Mouse (Mus musculus): Measurements from ENCODE around the gene Epn2. TPM values are rescaled to one million over a fixed set of nuclear protein-coding genes. Genes with fewer than 3 reads are reported as not detected.

Epn2 gene
- total RNA-seq, 2 experiments from 2014 or later = 23.0 to 25.7 TPM

- DNase-seq = no peak
Observed at GRCm38 (mm10) chr11:61540642-61541041, 38.8 kb downstream of the Epn2 start.

GRCm38 (mm10) chr11:61537362-61537761, 42.1 kb downstream of the Epn2 start:
- DNase-seq = no peak

DNA sequence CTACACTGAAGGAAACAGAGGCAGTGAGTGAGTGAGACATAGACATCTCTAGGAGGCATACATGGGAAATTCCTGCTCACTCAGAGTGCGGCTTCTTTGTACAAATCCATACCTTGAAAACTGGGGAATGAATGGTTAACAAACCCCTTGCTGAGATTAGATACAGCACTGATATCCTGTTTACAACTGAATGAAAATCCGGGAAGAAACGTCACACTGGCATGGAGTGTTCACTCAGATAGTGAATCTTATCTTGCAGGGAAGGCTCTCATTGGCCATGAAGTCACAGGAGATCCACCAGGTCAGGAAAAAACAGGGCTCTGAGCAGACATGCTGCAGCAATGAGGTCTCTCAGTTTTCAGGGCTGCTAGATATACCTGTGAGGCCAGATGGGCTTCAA, 42.5 kb downstream of the Epn2 start:
- no peak for DNase-seq

DNA sequence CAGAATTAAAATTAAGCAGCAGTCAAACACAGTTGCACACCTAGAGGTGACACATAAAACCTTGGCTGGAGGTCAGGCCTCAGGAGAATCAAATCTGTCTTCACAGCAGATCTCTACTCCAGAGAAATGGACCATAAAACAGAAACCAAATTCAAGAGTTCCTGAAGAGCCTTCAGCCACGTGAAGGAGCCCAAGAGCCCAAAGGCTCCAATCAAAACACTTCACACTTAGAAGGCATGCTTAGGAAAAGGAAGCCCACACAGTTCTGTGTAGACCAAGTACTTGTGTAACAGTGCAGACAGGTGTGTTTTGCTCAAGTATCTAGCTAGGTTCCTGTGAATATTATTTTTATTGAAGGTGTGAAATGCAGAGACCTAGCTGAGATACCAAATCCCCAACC, 44.0 kb downstream of the Epn2 start:
- no peak for DNase-seq

DNA sequence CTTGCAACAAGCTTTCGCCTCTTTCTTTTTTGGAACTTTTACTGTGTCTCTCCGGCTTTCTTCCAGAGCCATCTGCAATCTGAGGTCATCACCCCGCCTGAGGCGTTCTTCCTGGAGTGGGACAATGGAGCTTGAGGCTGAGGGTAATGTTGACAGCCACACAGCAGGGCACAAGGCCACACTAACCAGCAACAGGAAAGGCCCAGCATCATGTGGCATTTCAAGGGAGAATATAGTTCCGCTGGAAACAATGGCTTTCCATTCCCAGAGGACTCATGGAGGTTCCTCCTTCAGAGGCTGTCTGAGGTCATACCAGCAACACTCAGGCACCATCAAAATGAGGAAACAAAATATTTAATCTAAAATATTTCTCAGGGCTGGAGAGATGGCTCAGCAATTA, 45.9 kb downstream of the Epn2 start:
- peak; percentile 34 to 44 for DNase-seq

DNA sequence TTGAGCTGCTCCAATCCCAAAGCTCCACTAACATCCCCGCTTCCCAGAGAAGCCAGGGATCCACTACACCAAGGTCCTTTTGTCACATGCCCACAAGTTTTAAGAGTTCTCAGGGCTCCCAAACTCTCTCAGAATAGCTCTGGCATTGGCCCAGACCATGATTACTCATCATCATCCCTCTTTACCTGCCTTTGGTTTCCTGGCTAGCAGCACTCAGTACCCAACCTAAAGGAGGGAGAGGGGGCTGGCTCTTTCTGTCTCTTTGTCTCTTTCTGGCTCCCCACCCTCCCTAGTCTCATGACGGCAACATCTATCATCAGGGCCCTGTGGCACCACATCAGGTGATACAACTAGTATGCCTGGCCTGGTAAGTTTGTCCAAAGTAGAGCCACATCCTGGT, 46.7 kb downstream of the Epn2 start:
- DNase-seq = peak; percentile 33 to 51

DNA sequence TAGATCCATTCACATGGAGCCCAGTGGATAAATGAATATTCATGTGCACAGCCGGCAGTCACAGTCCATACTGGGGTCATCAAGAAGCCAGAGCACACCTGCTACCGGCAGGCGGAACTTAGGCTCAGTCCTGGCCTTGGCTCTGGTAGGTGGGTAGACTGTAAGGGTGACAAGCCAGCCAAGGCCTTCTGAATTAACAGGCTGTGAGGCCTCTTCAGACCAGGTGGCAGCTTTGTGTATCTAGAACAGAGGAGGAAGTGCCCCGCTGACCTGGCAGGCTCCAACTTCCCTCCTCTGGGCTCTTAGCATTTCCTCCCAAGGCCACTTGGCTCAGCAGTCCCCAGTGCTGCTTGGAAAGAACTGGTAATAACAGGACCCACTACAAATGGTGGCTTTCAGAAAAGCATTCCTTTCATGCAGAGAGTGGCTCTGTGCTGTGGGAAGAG, 50.2 kb downstream of the Epn2 start:
- peak; percentile 35 to 59 for DNase-seq

- peak; percentile 53 to 64 for DNase-seq
Observed at GRCm38 (mm10) chr11:61526872-61527271, 52.6 kb downstream of the Epn2 start.

DNA sequence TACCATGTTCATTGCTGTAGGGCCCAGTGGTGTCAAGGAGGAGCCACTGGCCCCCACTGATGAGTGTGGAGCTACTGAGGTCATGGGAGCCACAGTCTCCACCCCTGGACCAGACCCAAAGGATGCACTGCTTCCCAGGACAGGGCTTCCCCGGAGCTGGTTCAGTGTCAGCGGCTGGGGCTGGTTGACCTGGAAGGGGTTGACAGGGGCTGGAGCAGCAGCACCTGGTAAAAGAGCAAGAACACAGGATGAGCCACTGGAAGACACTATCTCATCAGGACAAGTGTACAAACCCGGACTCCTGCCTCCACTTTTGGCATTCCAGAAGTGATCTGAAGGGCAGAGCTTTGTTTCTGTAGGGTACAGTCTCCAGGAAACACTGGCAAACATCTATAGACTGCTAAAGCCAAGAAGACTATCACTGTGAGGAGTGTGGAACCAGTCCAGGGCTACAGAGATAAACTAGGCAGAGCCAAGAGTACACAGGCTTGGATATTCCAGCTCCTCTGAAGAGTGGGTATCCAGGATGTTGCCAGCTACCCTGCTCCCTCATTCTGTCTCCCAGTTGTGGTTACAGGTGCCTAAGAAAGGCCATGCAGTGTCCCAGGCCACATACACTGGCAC, 59.9 kb downstream of the Epn2 start:
- no peak for DNase-seq

- DNase-seq = no peak
Observed at GRCm38 (mm10) chr11:61518871-61519270, 60.6 kb downstream of the Epn2 start.

- no peak for DNase-seq
Observed at GRCm38 (mm10) chr11:61517971-61518370, 61.5 kb downstream of the Epn2 start.

DNA sequence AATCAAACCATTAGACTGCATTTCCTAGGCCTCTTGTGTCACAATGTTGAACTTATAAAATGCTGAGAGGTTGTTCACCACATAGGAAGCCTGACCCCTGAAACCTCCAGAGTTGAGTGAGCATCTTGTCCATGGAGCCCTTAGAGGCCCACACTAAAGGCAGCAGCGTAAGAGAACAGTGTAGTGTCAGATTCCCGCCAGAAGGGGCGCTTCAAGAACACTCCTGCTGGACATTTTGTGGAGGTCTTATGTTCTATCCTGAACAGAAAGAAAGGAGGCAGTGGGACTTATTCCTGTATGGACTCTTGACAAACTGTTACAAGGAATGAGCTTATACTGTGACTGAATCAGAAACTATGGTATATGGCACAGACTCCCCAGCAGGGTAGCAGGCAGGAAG, 64.5 kb downstream of the Epn2 start:
- DNase-seq = peak; percentile 25 to 50

GRCm38 (mm10) chr11:61504713-61505257, 74.7 kb downstream of the Epn2 start, which contains the start of gene B9d1:
B9d1 (plus strand) TSS chr11:61505144.
- DNase-seq = peak; percentile 93

GRCm38 (mm10) chr11:61503933-61504332, 75.6 kb downstream of the Epn2 start:
- DNase-seq = no peak

GRCm38 (mm10) chr11:61498736-61499504, 80.6 kb downstream of the Epn2 start:
- DNase-seq = no peak

DNA sequence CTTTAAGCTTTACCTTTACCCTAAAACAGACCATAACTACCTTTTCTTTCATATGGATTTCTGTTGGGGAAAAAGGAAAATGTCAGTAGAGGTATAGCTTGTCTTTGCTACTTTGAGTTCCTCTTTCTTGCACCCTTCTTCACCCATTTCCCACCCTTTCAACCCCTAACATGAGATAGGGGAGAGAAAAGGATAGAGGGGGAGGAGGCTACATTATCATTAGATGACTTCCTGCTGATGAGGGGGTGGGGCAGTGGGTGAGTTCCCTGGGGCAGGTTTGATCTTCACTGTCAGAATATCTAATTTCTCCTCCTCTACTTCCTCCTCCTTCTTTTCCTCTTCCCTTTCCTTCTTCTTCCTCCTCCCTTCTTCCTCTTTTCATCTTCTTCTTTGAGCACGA, 82.0 kb downstream of the Epn2 start:
- no peak for DNase-seq

GRCm38 (mm10) chr11:61495528-61495927, 84.0 kb downstream of the Epn2 start:
- no peak for DNase-seq

DNA sequence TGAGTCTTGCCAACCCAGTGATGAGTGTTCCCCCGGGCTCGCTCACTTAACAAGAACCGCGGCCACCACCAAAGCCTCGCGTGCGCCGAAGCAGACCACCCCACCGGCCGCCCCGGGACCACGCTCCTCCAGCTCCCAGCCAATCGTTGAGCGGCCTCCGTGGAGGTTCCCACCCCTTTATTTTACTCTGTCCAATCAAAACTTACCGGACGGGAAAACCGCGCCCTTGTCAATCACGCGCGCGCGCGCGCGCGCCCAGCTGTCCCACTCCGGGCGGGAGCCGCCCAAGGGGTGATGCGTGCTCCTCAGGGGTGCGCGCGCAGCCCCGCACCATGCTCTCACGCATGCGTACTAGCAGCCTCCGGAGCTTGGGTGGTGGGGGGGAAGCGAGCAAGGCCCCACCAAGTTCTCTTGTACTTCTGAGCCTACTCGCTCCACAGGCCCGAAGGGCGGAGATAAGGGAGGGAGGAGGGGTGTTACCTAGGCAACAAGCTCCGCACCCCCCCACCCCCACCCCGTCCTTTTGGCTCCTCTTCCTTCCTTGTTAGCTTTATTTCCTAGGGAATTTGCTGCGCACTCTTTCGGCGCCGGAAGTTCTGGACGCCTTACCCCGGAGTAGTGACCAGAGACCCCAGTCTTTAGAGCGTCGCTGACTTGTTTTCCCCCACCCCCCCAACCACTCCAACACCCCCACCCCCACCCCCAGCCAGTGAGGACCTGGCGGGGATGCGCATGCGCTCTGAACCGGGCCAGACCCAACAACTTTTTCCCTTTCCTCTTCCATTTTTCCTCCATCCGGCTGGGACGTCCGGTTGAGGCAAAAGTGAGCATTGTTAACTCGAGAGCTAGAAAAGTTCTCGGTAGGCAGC, 85.1 kb downstream of the Epn2 start, which contains the start of gene Mapk7:
Mapk7 (minus strand) TSS at position 278 of the 869 bp plus-strand sequence.
- peak; percentile 97 for DNase-seq

GRCm38 (mm10) chr11:61493525-61494128, 85.9 kb downstream of the Epn2 start:
- DNase-seq = peak; percentile 55 to 60

- DNase-seq = no peak
Observed at GRCm38 (mm10) chr11:61492749-61493401, 86.6 kb downstream of the Epn2 start.

DNA sequence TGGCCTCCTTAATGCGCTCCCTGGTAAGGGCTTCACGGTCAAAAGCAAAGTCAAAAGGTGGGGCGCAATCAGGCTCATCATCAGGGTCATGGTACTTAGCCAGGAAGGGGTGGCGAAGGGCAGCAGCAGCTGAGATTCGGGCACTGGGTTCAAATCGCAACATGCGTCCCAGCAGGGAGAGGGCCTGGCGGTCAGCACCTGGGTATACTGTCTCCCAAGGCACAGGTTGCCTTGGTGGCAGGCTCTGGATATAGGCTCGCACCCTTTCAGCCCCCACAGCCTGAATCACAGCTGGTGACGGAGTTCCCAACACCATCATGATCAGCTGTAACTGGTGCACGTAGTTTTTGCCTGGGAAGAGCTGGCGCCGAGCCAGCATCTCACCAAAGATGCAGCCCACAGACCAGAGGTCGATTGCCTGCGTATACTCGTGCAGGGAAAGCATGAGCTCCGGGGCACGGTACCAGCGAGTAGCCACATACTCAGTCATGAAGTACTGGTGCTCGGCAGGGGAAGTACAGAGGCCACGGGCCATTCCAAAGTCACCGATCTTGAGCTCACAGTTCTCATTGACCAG, 88.5 kb downstream of the Epn2 start:
- no peak for DNase-seq

Data from adrenal gland, postnatal 36 days (tissue).